Mouse (Mus musculus) liver, adult 2 months (tissue): ENCODE data around the gene Stk4. TPM values are rescaled to one million over a fixed set of nuclear protein-coding genes. Genes with fewer than 3 reads are reported as not detected.
A peak's percentile ranks its signal among the peaks of the same experiment; 100 is the strongest.
"Not testable (repeated sequence)": the region's sequence is repeated elsewhere in the genome, so short reads cannot be mapped to it uniquely, and the experiment has no call there.

ENCODE experiments used
- DNase-seq: peaks from one replicate; pipeline ENCODE4 v3.0.0-alpha.2; 2011; ENCODE audit warnings: low read depth, low spot score; ENCODE audit errors: extremely low read depth
- H3K27ac ChIP-seq: fragments of 200-500 bp; replicated peaks from 2 replicates; pipeline ENCODE4 v1.5.1; 2012; ENCODE audit warnings: low read depth, mild to moderate bottlenecking, control low read depth, inconsistent platforms, low read length; ENCODE audit not compliant: insufficient read depth
- H3K27me3 ChIP-seq: fragments of 200-500 bp; 2 replicates; pipeline ENCODE4 v1.6.1; 2012; ENCODE audit warnings: mild to moderate bottlenecking, moderate library complexity, low read length, inconsistent platforms; ENCODE audit not compliant: control insufficient read depth, insufficient read depth
- H3K36me3 ChIP-seq: fragments of 200-500 bp; 2 replicates; pipeline ENCODE4 v1.6.1; 2012; ENCODE audit warnings: low read length, inconsistent platforms; ENCODE audit not compliant: control insufficient read depth, insufficient read depth
- H3K4me1 ChIP-seq: fragments of 200-500 bp; 2 replicates; pipeline ENCODE4 v1.6.1; 2011; ENCODE audit warnings: low read length; ENCODE audit not compliant: control insufficient read depth, insufficient read depth
- H3K4me3 ChIP-seq: fragments of 200-500 bp; 2 replicates; pipeline ENCODE4 v1.5.1; 2011; ENCODE audit warnings: low read depth, mild to moderate bottlenecking, control low read depth, low read length, moderate library complexity; ENCODE audit not compliant: insufficient read depth
- H3K79me2 ChIP-seq: fragments of 200-500 bp; 2 replicates; pipeline ENCODE4 v1.6.1; 2012; ENCODE audit warnings: inconsistent platforms, mild to moderate bottlenecking, low read length, moderate library complexity; ENCODE audit not compliant: control insufficient read depth, insufficient read depth
- H3K9ac ChIP-seq: fragments of 200-500 bp; 2 replicates; pipeline ENCODE4 v1.6.1; 2012; ENCODE audit warnings: low read depth, mild to moderate bottlenecking, control low read depth, inconsistent platforms, low read length
- CTCF ChIP-seq: fragments of 200-500 bp; IDR thresholded peaks from 2 replicates; pipeline ENCODE4 v1.5.1; 2011; ENCODE audit warnings: low read depth, low read length, control low read depth
- POLR2A ChIP-seq: fragments of 200-500 bp; IDR thresholded peaks from 2 replicates; pipeline ENCODE4 v1.6.1; 2011; ENCODE audit warnings: low read length, control low read depth; ENCODE audit not compliant: insufficient read depth; ENCODE audit errors: extremely low read depth
- WGBS: fragments of 180-500 bp; shearing (Covaris S2); methylation state at CpG from one replicate; pipeline ENCODE4 v1.1.7; 2018; 5-methylcytosine and 5-hydroxymethylcytosine counted together
- polyA plus RNA-seq: library from polyadenylated mRNA; depleted of rRNA; stranded (reverse); fragments of >200 nt; gene quantifications from 2 replicates; pipeline ENCODE4 v1.2.3, GENCODE M21; 2012
- total RNA-seq: library from RNA; depleted of rRNA; stranded (reverse); fragments of >200 nt; gene quantifications from 2 replicates; pipeline ENCODE4 v1.2.3, GENCODE M21; 2014

Stk4 gene
- total and polyA plus RNA-seq, 2 experiments = 4.7 to 13.9 TPM

- TF ChIP-seq CTCF = no peak
- no peak for TF ChIP-seq POLR2A
- Histone ChIP-seq H3K4me1 (no peaks in the 10 kb centered on the region), H3K27me3 (no peaks in the 10 kb centered on the region), H3K9ac (no peak overlapping the region), H3K4me3 (no peak overlapping the region), H3K27ac (no peak overlapping the region), H3K36me3 (peaks cover 46% of the 10 kb centered on the region), H3K79me2 (no peaks in the 10 kb centered on the region)
- DNase-seq = no peak
- 95% methylated on average over 8 of the region's 8 CpGs for WGBS
Observed at GRCm38 (mm10) chr2:164059634-164060235, 10.4 kb upstream of the Stk4 start.

DNA sequence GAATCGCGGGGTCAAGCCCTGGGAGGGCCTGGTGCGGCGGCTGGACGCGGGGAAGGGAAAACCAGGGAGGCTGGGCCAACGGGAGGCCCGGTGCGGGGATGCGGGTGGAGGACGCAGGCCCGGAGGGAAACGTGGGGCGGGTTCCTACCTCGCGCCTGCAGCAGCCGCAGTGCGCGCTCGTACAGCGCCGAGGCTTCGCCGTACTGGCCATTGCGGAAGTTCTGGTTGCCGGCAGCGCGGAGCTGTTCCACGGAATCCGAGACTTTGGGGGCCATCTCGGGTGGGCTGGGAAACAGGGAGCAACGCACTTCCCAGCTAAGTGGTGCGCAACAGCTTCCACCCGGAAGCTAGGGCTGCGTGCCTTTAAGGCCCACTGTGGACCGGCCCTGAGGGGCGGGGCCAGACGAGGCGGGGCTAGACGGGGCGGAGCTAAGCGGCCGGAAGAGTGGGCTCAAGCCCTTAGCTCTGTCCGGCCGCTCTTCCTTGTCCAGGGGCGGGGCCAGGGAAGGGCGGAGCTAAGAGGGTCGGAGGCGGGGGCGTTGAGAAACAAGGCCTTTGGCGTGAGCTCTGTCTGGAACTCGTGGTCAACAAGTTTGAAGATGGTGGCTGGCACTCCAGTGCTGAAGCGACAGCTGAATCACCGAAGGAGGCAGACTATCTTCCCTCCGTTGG, 779 bp downstream of the Stk4 start, which contains the start of gene Tomm34:
TSS of gene Tomm34 (minus strand) at position 405 of the 672 bp plus-strand sequence.
- no peak for TF ChIP-seq CTCF
- peak; percentile 97 for TF ChIP-seq POLR2A
- DNase-seq = peak; percentile 82
- no peaks in the 10 kb centered on the region; the same call in 1 of the 2 replicates for H3K36me3 ChIP-seq
- H3K27ac ChIP-seq = peak within 1 kb of the TSS; percentile 40
- peak within 1 kb of the TSS; percentile 74 for H3K9ac ChIP-seq
- H3K4me3 ChIP-seq = peak within 1 kb of the TSS; percentile 90
- peaks cover 17% of the 10 kb centered on the region; the same call in 1 of the 2 replicates for H3K79me2 ChIP-seq
- WGBS = 2% methylated on average over 55 of the region's 55 CpGs
- no peaks in the 10 kb centered on the region for H3K27me3 ChIP-seq
- H3K4me1 ChIP-seq = peaks cover 8% of the 10 kb centered on the region; the same call in 1 of the 2 replicates

- not testable (repeated sequence) for H3K27me3 ChIP-seq, H3K9ac ChIP-seq, H3K36me3 ChIP-seq, H3K27ac ChIP-seq, DNase-seq, H3K4me1 ChIP-seq, H3K4me3 ChIP-seq
- 79% methylated on average over 11 of the region's 11 CpGs for WGBS
- peaks cover 19% of the 10 kb centered on the region; the same call in 1 of the 2 replicates for H3K79me2 ChIP-seq
Observed at GRCm38 (mm10) chr2:164071437-164071820, 1.3 kb downstream of the Stk4 start.

GRCm38 (mm10) chr2:164072109-164072508, 2.0 kb downstream of the Stk4 start:
- Histone ChIP-seq H3K9ac (no peak overlapping the region), H3K27ac (no peak overlapping the region), H3K4me1 (peaks cover 8% of the 10 kb centered on the region; the same call in 1 of the 2 replicates), H3K36me3 (0 out of 2 replicates have a peak, but pooled peaks cover 2% of the 10 kb centered on the region), H3K4me3 (no peak overlapping the region), H3K27me3 (no peaks in the 10 kb centered on the region), H3K79me2 (peaks cover 24% of the 10 kb centered on the region; the same call in 1 of the 2 replicates)
- DNase-seq = no peak
- 95% methylated on average over 2 of the region's 2 CpGs for WGBS
- TF ChIP-seq POLR2A (no peak), CTCF (no peak)

- Histone ChIP-seq H3K79me2 (peaks cover 22% of the 10 kb centered on the region; the same call in 1 of the 2 replicates), H3K27ac (no peak overlapping the region), H3K9ac (no peak overlapping the region), H3K36me3 (0 out of 2 replicates have a peak, but pooled peaks cover 2% of the 10 kb centered on the region), H3K4me1 (peaks cover 8% of the 10 kb centered on the region; the same call in 1 of the 2 replicates), H3K4me3 (no peak overlapping the region), H3K27me3 (no peaks in the 10 kb centered on the region)
- TF ChIP-seq POLR2A (no peak), CTCF (no peak)
- no peak for DNase-seq
- WGBS = 84% methylated on average over 7 of the region's 7 CpGs
Observed at GRCm38 (mm10) chr2:164073120-164073519, 3.0 kb downstream of the Stk4 start.
